Mouse (Mus musculus): ENCODE measurements at regions not wholly inside any gene's neighbourhood (a gene's known extent, or its start where the extent isn't known, plus 50 kb on each side); places are given as distances from the start of the nearest gene placed in this dataset.
A peak's percentile ranks its signal among the peaks of the same experiment; 100 is the strongest.

GRCm38 (mm10) chr11:45545896-45546626 is 305.8 kb upstream of the Clint1 start:
- H3K27me3 ChIP-seq (ENCODE audit: control insufficient read depth, insufficient read depth, low read length): no peaks in the 10 kb centered on the region
- no peak for DNase-seq (ENCODE audit: low spot score, missing footprints)
- H3K36me3 ChIP-seq (ENCODE audit: control insufficient read depth, insufficient read depth, low read length): no peaks in the 10 kb centered on the region
- no peaks in the 10 kb centered on the region for H3K4me1 ChIP-seq (ENCODE audit: control insufficient read depth, insufficient read depth, low read length)
- H3K4me2 ChIP-seq: no peak overlapping the region
- no peak overlapping the region for H3K27ac ChIP-seq (ENCODE audit: low read depth, low read length)
- no peaks in the 10 kb centered on the region for H3K9me3 ChIP-seq (ENCODE audit: control insufficient read depth, low read length)
- no peak overlapping the region for H3K9ac ChIP-seq (ENCODE audit: low read length)
- no peak overlapping the region for H3K4me3 ChIP-seq (ENCODE audit: low read depth, low read length)
- ATAC-seq (ENCODE audit: low FRiP score): no peak
- 85% methylated on average over 11 of the region's 11 CpGs for WGBS

GRCm38 (mm10) chr11:45546861-45547260 is 305.0 kb upstream of the Clint1 start:
- Histone ChIP-seq H3K27ac (ENCODE audit: low read depth, low read length) (no peak overlapping the region), H3K4me3 (ENCODE audit: low read depth, low read length) (no peak overlapping the region), H3K9ac (ENCODE audit: low read length) (no peak overlapping the region), H3K27me3 (ENCODE audit: control insufficient read depth, insufficient read depth, low read length) (no peaks in the 10 kb centered on the region), H3K4me1 (ENCODE audit: control insufficient read depth, insufficient read depth, low read length) (no peaks in the 10 kb centered on the region), H3K4me2 (no peak overlapping the region), H3K9me3 (ENCODE audit: control insufficient read depth, low read length) (no peaks in the 10 kb centered on the region), H3K36me3 (ENCODE audit: control insufficient read depth, insufficient read depth, low read length) (no peaks in the 10 kb centered on the region)
- ATAC-seq (ENCODE audit: low FRiP score): no peak
- DNase-seq (ENCODE audit: low spot score, missing footprints): no peak
- 80% methylated on average over 2 of the region's 2 CpGs for WGBS

GRCm38 (mm10) chr11:45550376-45550775 is 301.5 kb upstream of the Clint1 start:
- Histone ChIP-seq H3K4me3 (ENCODE audit: low read depth, low read length) (no peak overlapping the region), H3K27me3 (ENCODE audit: control insufficient read depth, insufficient read depth, low read length) (no peaks in the 10 kb centered on the region), H3K4me1 (ENCODE audit: control insufficient read depth, insufficient read depth, low read length) (no peaks in the 10 kb centered on the region), H3K9me3 (ENCODE audit: control insufficient read depth, low read length) (no peaks in the 10 kb centered on the region), H3K4me2 (no peak overlapping the region), H3K9ac (ENCODE audit: low read length) (no peak overlapping the region), H3K27ac (ENCODE audit: low read depth, low read length) (no peak overlapping the region), H3K36me3 (ENCODE audit: control insufficient read depth, insufficient read depth, low read length) (no peaks in the 10 kb centered on the region)
- no peak for DNase-seq (ENCODE audit: low spot score, missing footprints)
- 77% methylated on average over 7 of the region's 7 CpGs for WGBS
- ATAC-seq (ENCODE audit: low FRiP score): no peak

GRCm38 (mm10) chr11:45577469-45578154 is 274.2 kb upstream of the Clint1 start:
- no peaks in the 10 kb centered on the region for H3K36me3 ChIP-seq (ENCODE audit: control insufficient read depth, insufficient read depth, low read length)
- DNase-seq (ENCODE audit: low spot score, missing footprints): peak; percentile 88
- H3K9me3 ChIP-seq (ENCODE audit: control insufficient read depth, low read length): no peaks in the 10 kb centered on the region
- H3K9ac ChIP-seq (ENCODE audit: low read length): no peak overlapping the region
- WGBS: 28% methylated on average over 5 of the region's 5 CpGs
- no peak overlapping the region for H3K4me2 ChIP-seq
- peaks cover 8% of the 10 kb centered on the region for H3K4me1 ChIP-seq (ENCODE audit: control insufficient read depth, insufficient read depth, low read length)
- H3K27me3 ChIP-seq (ENCODE audit: control insufficient read depth, insufficient read depth, low read length): no peaks in the 10 kb centered on the region
- H3K4me3 ChIP-seq (ENCODE audit: low read depth, low read length): no peak overlapping the region
- ATAC-seq (ENCODE audit: low FRiP score): peak; percentile 97
- peak overlapping the region; percentile 44 for H3K27ac ChIP-seq (ENCODE audit: low read depth, low read length)

GRCm38 (mm10) chr11:45592335-45592734 is 259.5 kb upstream of the Clint1 start:
- DNase-seq (ENCODE audit: low spot score, missing footprints) (no peak), ATAC-seq (ENCODE audit: low FRiP score) (no peak)
- H3K4me3 ChIP-seq (ENCODE audit: low read depth, low read length): no peak overlapping the region
- no peaks in the 10 kb centered on the region for H3K9me3 ChIP-seq (ENCODE audit: control insufficient read depth, low read length)
- H3K36me3 ChIP-seq (ENCODE audit: control insufficient read depth, insufficient read depth, low read length): no peaks in the 10 kb centered on the region
- 90% methylated on average over 3 of the region's 3 CpGs for WGBS
- H3K9ac ChIP-seq (ENCODE audit: low read length): no peak overlapping the region
- no peaks in the 10 kb centered on the region for H3K4me1 ChIP-seq (ENCODE audit: control insufficient read depth, insufficient read depth, low read length)
- no peak overlapping the region for H3K4me2 ChIP-seq
- H3K27me3 ChIP-seq (ENCODE audit: control insufficient read depth, insufficient read depth, low read length): no peaks in the 10 kb centered on the region
- H3K27ac ChIP-seq (ENCODE audit: low read depth, low read length): no peak overlapping the region

- Histone ChIP-seq H3K9ac (ENCODE audit: low read length) (no peak overlapping the region), H3K36me3 (ENCODE audit: control insufficient read depth, insufficient read depth, low read length) (no peaks in the 10 kb centered on the region), H3K4me3 (ENCODE audit: low read depth, low read length) (no peak overlapping the region), H3K9me3 (ENCODE audit: control insufficient read depth, low read length) (no peaks in the 10 kb centered on the region), H3K27ac (ENCODE audit: low read depth, low read length) (no peak overlapping the region), H3K4me1 (ENCODE audit: control insufficient read depth, insufficient read depth, low read length) (no peaks in the 10 kb centered on the region), H3K4me2 (no peak overlapping the region), H3K27me3 (ENCODE audit: control insufficient read depth, insufficient read depth, low read length) (no peaks in the 10 kb centered on the region)
- ATAC-seq (ENCODE audit: low FRiP score) (no peak), DNase-seq (ENCODE audit: low spot score, missing footprints) (no peak)
- 68% methylated on average over 11 of the region's 11 CpGs for WGBS
Measured at GRCm38 (mm10) chr11:45592890-45593642, 258.8 kb upstream of the Clint1 start.

- Histone ChIP-seq H3K9me3 (ENCODE audit: control insufficient read depth, low read length) (no peaks in the 10 kb centered on the region), H3K4me3 (ENCODE audit: low read depth, low read length) (no peak overlapping the region), H3K4me2 (no peak overlapping the region), H3K9ac (ENCODE audit: low read length) (no peak overlapping the region), H3K36me3 (ENCODE audit: control insufficient read depth, insufficient read depth, low read length) (no peaks in the 10 kb centered on the region), H3K27me3 (ENCODE audit: control insufficient read depth, insufficient read depth, low read length) (no peaks in the 10 kb centered on the region), H3K27ac (ENCODE audit: low read depth, low read length) (no peak overlapping the region), H3K4me1 (ENCODE audit: control insufficient read depth, insufficient read depth, low read length) (no peaks in the 10 kb centered on the region)
- DNase-seq (ENCODE audit: low spot score, missing footprints) (no peak), ATAC-seq (ENCODE audit: low FRiP score) (no peak)
- 85% methylated on average over 6 of the region's 6 CpGs for WGBS
Measured at GRCm38 (mm10) chr11:45595372-45595771, 256.5 kb upstream of the Clint1 start.

- WGBS: 87% methylated on average over 2 of the region's 2 CpGs
- H3K4me3 ChIP-seq (ENCODE audit: low read depth, low read length): no peak overlapping the region
- no peaks in the 10 kb centered on the region for H3K36me3 ChIP-seq (ENCODE audit: control insufficient read depth, insufficient read depth, low read length)
- H3K4me1 ChIP-seq (ENCODE audit: control insufficient read depth, insufficient read depth, low read length): no peaks in the 10 kb centered on the region
- no peak overlapping the region for H3K4me2 ChIP-seq
- DNase-seq (ENCODE audit: low spot score, missing footprints) (no peak), ATAC-seq (ENCODE audit: low FRiP score) (no peak)
- H3K9ac ChIP-seq (ENCODE audit: low read length): no peak overlapping the region
- no peak overlapping the region for H3K27ac ChIP-seq (ENCODE audit: low read depth, low read length)
- H3K9me3 ChIP-seq (ENCODE audit: control insufficient read depth, low read length): no peaks in the 10 kb centered on the region
- no peaks in the 10 kb centered on the region for H3K27me3 ChIP-seq (ENCODE audit: control insufficient read depth, insufficient read depth, low read length)
Measured at GRCm38 (mm10) chr11:45621824-45622223, 230.0 kb upstream of the Clint1 start.

GRCm38 (mm10) chr11:45622701-45623100 is 229.2 kb upstream of the Clint1 start:
- no peak overlapping the region for H3K4me2 ChIP-seq
- no peak for DNase-seq (ENCODE audit: low spot score, missing footprints)
- H3K27me3 ChIP-seq (ENCODE audit: control insufficient read depth, insufficient read depth, low read length): no peaks in the 10 kb centered on the region
- H3K4me1 ChIP-seq (ENCODE audit: control insufficient read depth, insufficient read depth, low read length): no peaks in the 10 kb centered on the region
- no peak overlapping the region for H3K4me3 ChIP-seq (ENCODE audit: low read depth, low read length)
- no peaks in the 10 kb centered on the region for H3K36me3 ChIP-seq (ENCODE audit: control insufficient read depth, insufficient read depth, low read length)
- 89% methylated on average over 5 of the region's 5 CpGs for WGBS
- H3K9ac ChIP-seq (ENCODE audit: low read length): no peak overlapping the region
- no peak for ATAC-seq (ENCODE audit: low FRiP score)
- H3K9me3 ChIP-seq (ENCODE audit: control insufficient read depth, low read length): no peaks in the 10 kb centered on the region
- no peak overlapping the region for H3K27ac ChIP-seq (ENCODE audit: low read depth, low read length)
